Mouse (Mus musculus): ENCODE measurements around the gene Prom2. TPM values are rescaled to one million over a fixed set of nuclear protein-coding genes. Genes with fewer than 3 reads are reported as not detected.

Gene Prom2
- polyA plus RNA-seq (2016; fragmentation: Nextera tagmentation; extraction: Ambion mirVana), result 0.32 and 0.60 TPM in 2 replicates

DNA sequence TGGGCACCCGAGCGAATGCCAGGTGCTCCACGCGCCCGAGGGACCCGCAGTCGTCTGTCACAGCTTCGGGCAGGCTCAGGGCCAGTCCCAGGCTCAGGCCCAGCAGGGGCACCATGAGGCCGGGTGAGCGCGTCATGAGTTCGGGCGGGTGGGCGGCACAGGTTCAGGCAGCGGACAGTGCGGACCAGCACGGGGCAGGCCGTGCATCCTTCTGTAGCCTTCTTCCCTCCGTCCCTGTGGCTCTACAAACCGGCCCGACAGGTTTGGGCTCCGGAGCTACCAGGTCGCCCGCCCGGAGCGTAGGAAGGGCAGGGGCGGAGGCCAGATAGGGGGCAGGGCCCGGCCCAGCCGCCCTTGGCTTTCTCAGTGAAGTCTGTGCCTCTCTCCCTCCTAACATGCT is at the start of gene Prom2:
Prom2 (minus strand) TSS at position 283 of the 400 bp plus-strand sequence.
- WGBS, result 4% methylated on average over 29 of the region's 29 CpGs
- H3K4me3 ChIP-seq, result 0 out of 2 replicates have a peak within 1 kb of the TSS, but pooled peaks have one; percentile 9

DNA sequence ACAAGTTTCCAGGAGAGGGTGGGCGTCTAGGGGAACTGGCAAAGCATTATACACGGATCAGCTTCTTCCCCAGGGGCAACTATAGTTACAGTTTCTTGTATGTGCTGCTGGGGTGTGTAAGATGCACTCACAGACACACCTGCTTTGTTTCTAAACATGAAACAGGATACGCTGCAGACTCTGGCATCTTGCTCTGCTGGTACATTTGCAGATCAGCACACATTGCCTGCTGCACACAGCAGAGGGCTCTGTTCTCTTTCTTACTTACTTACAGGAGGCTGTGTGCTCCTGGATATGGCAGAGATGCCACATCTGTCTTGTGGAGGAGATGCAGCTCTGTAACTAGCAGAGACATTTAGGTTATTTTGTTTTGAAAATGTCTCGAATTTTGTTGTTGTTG is 49.6 kb upstream of the Prom2 start:
- Histone ChIP-seq H3K9me3 (no peaks in the 10 kb centered on the region), H3K27ac (no peak overlapping the region), H3K27me3 (replicated peaks) (no peaks in the 10 kb centered on the region), H3K4me2 (replicated peaks) (no peak overlapping the region), H3K9ac (no peak overlapping the region), H3K36me3 (peaks cover 45% of the 10 kb centered on the region), H3K4me1 (peaks cover 18% of the 10 kb centered on the region), H3K4me3 (no peak overlapping the region)
- 83% methylated on average over 4 of the region's 4 CpGs for WGBS
- no peak for ATAC-seq (ENCODE audit: low FRiP score, low read depth)

More for the DNA sequence above, at the start of gene Prom2:
- Histone ChIP-seq H3K27ac (no peak within 1 kb of the TSS), H3K4me1 (peaks cover 6% of the 10 kb centered on the region; the same call in 1 of the 2 replicates), H3K9ac (no peak within 1 kb of the TSS), H3K27me3 (replicated peaks) (peaks cover 46% of the 10 kb centered on the region), H3K36me3 (no peaks in the 10 kb centered on the region), H3K9me3 (no peaks in the 10 kb centered on the region), H3K4me2 (replicated peaks) (peak within 1 kb of the TSS; percentile 41)
- no peak; the same call in 1 of the 2 replicates for ATAC-seq (ENCODE audit: low FRiP score, low read depth)

DNA sequence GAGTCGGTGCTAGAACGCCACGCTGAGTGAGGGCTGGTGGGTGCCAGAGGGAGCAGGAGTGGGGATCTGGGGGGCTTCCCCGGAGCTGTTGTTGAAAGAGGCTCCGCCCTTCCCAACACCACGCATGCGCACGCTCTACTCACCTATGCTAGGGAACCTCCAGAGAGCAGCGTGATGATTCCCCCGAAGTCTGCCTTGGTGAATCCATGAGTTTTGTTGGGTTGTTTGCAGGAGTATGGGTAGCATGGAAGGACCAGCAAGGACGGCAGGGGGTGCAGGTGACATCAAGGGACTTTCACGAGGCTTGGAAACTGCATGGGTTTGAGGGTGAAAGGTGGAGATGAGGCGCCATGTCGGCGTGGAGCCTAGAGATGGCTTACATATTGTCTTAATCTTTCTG is 48.9 kb upstream of the Prom2 start:
- Histone ChIP-seq H3K27me3 (replicated peaks) (no peaks in the 10 kb centered on the region), H3K4me3 (no peak overlapping the region)
- 82% methylated on average over 15 of the region's 15 CpGs for WGBS

DNA sequence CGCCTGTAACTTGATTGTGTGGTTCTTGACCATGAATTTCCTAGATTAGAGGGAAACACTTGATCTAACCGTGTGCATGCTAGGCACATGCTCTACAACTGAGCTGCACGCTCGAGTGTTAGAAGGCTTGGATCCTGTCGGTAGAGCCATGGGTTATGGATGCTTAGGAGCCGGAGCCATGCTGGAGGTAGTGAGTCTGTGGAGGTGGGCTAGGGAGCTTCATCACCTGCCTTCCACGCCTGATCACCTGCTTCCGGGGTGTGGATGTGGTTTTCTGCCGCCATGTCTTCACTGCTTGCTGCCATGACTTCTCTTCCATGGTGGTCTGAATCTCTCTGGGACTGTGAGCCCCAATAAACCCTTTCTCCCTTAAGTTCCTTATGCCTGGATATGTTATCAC is 47.6 kb upstream of the Prom2 start:
- Histone ChIP-seq H3K4me2 (replicated peaks) (peak overlapping the region; percentile 78), H3K9me3 (no peaks in the 10 kb centered on the region), H3K4me1 (peaks cover 23% of the 10 kb centered on the region), H3K4me3 (no peak overlapping the region), H3K27ac (no peak overlapping the region), H3K27me3 (replicated peaks) (no peaks in the 10 kb centered on the region), H3K9ac (no peak overlapping the region), H3K36me3 (peaks cover 26% of the 10 kb centered on the region)
- ATAC-seq (ENCODE audit: low FRiP score, low read depth), result no peak
- 92% methylated on average over 9 of the region's 9 CpGs for WGBS

More for the DNA sequence above, 48.9 kb upstream of the Prom2 start:
- H3K4me2 ChIP-seq (replicated peaks), result no peak overlapping the region
- peaks cover 18% of the 10 kb centered on the region for H3K4me1 ChIP-seq
- peaks cover 39% of the 10 kb centered on the region for H3K36me3 ChIP-seq
- H3K27ac ChIP-seq, result no peak overlapping the region
- no peak for ATAC-seq (ENCODE audit: low FRiP score, low read depth)
- H3K9ac ChIP-seq, result no peak overlapping the region
- no peaks in the 10 kb centered on the region for H3K9me3 ChIP-seq

DNA sequence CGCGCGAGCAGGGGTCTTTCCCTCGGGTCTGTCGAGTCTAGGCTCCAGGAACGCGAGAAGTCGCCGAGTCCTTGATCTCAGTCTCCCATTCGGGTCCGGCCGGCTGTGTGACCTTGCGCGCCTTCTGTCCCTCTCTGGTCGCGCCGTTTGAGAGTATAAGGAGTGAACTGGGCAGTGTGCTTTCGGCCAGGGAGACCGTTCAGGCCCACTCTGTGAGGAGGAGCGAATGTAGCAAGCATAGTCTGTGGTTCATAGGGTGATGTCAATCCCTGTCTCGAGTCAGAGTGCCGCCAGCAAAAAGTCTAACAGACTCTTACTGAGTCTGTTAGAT is 46.2 kb upstream of the Prom2 start:
- H3K4me1 ChIP-seq, result peaks cover 26% of the 10 kb centered on the region
- under 1% methylated on average over 22 of the region's 22 CpGs for WGBS
- H3K9ac ChIP-seq, result peak overlapping the region; percentile 76
- no peak for ATAC-seq (ENCODE audit: low FRiP score, low read depth)
- H3K27ac ChIP-seq, result 0 out of 2 replicates have a peak overlapping the region, but pooled peaks have one; percentile 81
- peak overlapping the region; percentile 78 for H3K4me2 ChIP-seq (replicated peaks)
- peak overlapping the region; percentile 82 for H3K4me3 ChIP-seq
- H3K27me3 ChIP-seq (replicated peaks), result no peaks in the 10 kb centered on the region
- H3K9me3 ChIP-seq, result no peaks in the 10 kb centered on the region
- H3K36me3 ChIP-seq, result peaks cover 15% of the 10 kb centered on the region

DNA sequence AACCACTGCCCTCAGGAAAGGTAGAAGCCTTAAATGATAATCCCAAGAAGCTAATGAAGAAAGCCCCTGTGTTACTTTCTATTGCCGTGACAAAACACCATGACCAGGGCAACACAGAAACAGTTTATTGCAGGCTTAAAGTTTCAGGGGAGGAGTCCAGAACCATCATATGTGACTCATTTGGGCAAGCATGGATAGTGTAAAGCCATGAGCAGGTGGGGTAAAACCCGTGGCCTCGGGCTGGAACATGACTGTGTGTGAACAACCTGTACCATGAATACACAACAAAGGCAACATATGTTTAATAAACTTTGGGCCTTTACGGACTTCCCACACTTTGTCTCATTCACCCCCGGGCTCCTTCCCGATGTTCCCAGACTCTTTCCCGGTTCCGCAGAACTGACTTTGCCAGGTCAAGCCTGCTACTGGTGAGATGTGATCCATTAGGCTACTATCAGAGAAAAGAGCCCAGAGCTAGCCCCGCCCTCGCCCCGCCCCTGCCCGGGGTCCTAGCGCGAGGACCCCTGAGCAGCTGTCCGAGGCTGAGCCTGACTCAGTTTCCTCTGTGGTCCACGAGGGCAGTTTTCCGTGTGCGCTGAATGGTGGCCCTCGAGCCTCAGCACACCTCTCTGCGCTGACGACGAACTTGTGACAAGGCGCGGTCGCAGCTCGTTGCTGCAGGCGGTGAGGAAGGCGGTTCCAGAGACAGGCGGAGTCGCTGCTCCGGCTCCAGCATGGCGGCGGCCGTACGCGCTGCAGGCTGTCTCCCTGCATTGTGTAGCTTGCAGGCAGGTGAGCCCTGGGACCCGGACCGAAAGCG is 45.6 kb upstream of the Prom2 start, which contains the start of the genes Zfp661 and Mrps5:
Zfp661 (minus strand) TSS at position 401 of the 820 bp plus-strand sequence.
Mrps5 (plus strand) TSS at position 529 of the 820 bp plus-strand sequence.
- H3K9me3 ChIP-seq, result no peaks in the 10 kb centered on the region
- no peaks in the 10 kb centered on the region for H3K27me3 ChIP-seq (replicated peaks)
- H3K27ac ChIP-seq, result peak within 1 kb of the TSS; percentile 81
- peak within 1 kb of the TSS; percentile 82 for H3K4me3 ChIP-seq
- H3K9ac ChIP-seq, result peak within 1 kb of the TSS; percentile 76
- peak; percentile 86 for ATAC-seq (ENCODE audit: low FRiP score, low read depth)
- peaks cover 26% of the 10 kb centered on the region for H3K4me1 ChIP-seq
- 5% methylated on average over 39 of the region's 39 CpGs for WGBS
- peaks cover 10% of the 10 kb centered on the region for H3K36me3 ChIP-seq
- H3K4me2 ChIP-seq (replicated peaks), result peak within 1 kb of the TSS; percentile 78

DNA sequence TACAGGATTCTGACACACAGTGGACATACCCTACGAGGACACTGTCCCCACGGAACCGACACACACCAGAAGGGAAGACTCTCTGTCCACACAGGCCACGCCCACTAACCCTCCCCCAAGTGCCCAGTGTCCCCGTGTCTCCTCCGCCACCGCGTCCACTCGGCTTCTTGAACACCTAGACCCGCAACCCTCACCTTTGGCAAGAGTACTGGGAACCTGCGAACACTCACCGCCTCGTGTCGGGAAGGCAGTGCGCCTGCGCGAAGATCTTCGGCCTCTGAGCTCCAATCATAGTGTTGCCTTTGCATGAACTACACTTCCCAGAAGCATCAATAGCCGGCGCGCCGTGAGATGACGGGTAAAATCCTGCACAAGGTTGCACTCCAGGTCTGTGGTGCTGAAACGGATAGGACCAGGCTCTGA is 43.2 kb upstream of the Prom2 start:
- ATAC-seq (ENCODE audit: low FRiP score, low read depth), result peak; percentile 80
- H3K4me1 ChIP-seq, result peaks cover 26% of the 10 kb centered on the region
- no peaks in the 10 kb centered on the region for H3K27me3 ChIP-seq (replicated peaks)
- peak overlapping the region; percentile 55 for H3K9ac ChIP-seq
- H3K36me3 ChIP-seq, result no peaks in the 10 kb centered on the region; the same call in 1 of the 2 replicates
- no peak overlapping the region for H3K27ac ChIP-seq
- H3K4me2 ChIP-seq (replicated peaks), result peak overlapping the region; percentile 86
- H3K4me3 ChIP-seq, result peak overlapping the region; percentile 53
- WGBS, result under 1% methylated on average over 24 of the region's 24 CpGs
- H3K9me3 ChIP-seq, result no peaks in the 10 kb centered on the region

DNA sequence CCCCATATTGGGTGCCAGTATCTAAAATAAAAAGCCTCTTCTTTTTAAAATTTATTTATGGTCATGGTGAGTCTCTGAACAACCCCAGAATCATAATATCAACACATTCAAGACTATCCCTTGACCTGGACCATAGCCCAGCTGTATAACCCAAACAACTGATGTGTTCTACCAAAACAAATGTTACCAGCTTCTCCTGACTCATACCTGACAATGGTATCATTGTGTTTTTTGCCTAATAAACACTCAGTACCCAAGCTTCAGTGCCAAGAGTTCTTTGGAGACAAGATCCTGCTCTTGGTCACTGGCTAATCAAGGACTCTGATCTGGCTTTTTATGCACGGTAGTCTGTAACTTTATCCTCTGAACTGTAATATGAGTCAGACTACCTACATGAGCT is 32.1 kb upstream of the Prom2 start:
- Histone ChIP-seq H3K27me3 (replicated peaks) (no peaks in the 10 kb centered on the region), H3K9ac (no peak overlapping the region), H3K4me1 (no peaks in the 10 kb centered on the region), H3K4me3 (no peak overlapping the region), H3K27ac (no peak overlapping the region), H3K4me2 (replicated peaks) (no peak overlapping the region), H3K9me3 (0 out of 2 replicates have a peak, but pooled peaks cover 7% of the 10 kb centered on the region), H3K36me3 (peaks cover 25% of the 10 kb centered on the region)
- ATAC-seq (ENCODE audit: low FRiP score, low read depth), result no peak
- 76% methylated on average over 1 of the region's 1 CpGs for WGBS

DNA sequence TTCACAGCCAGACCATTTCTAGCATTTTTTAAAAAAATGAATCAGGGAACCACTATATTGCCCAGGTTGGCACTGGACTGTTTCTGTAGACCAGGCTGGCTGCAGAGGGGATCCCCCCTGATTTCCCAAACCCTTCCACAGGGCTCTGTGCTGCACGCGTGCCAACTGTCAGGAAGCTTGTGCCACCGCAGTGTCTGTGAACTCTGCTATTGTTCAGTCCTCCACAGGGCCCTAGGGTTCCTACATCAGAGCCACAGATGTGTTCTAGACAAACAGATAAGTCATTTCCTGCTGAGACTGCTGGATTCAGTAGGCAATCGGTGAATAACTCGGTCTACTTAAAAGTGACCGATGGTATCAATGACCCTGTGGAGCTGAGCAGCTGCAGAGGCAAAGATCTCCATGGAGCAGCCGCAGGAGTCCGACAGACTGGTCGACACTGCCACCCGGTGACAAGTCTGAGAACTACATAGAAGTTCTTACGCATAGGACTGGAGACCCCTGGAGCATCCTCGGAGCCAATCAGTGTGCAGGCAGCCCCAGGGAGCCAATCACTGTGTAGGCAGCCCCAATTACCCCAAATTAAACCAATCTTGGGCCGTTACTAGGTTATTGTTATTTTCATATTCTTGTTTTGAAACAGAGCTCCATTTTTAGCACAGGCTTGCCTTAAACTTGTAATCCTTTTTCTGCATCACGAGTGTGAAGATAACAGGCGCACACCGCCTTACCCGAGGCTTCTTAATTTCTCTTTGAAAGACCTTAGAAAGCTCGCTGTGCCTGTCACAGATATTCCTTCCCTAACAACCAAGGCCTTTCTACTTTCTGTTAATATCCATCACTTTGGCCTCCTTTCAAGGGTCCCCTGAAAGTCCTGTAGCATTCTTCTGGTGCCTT is 18.1 kb upstream of the Prom2 start:
- no peak overlapping the region for H3K27ac ChIP-seq

DNA sequence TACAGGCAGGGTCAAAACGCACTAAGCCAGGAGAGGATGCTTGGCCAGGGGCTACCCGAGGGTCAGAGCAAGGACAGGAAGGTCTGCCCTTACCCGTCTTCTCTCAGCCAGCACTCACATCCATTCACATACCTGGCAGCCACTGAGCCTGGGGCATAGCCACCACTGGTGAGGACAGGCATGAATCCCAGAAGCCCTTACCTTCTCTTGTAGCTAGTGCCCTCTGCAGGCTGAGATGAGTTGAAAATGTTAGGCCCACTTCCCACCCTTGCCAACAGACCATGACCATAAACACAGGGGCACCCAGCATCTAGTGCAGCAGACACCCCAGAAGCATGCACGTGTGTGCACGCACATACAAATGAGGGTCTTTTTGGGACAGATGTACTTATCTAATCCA is 9.8 kb upstream of the Prom2 start:
- 56% methylated on average over 5 of the region's 5 CpGs for WGBS
- no peak overlapping the region for H3K9ac ChIP-seq
- H3K27me3 ChIP-seq (replicated peaks), result no peaks in the 10 kb centered on the region
- H3K27ac ChIP-seq, result no peak overlapping the region
- H3K4me2 ChIP-seq (replicated peaks), result no peak overlapping the region
- no peaks in the 10 kb centered on the region for H3K36me3 ChIP-seq
- H3K4me1 ChIP-seq, result no peaks in the 10 kb centered on the region
- H3K9me3 ChIP-seq, result no peaks in the 10 kb centered on the region
- no peak overlapping the region for H3K4me3 ChIP-seq
- no peak for ATAC-seq (ENCODE audit: low FRiP score, low read depth)

More for the DNA sequence above, 18.1 kb upstream of the Prom2 start:
- H3K9ac ChIP-seq, result no peak overlapping the region; the same call in 1 of the 2 replicates
- H3K27me3 ChIP-seq (replicated peaks), result no peaks in the 10 kb centered on the region
- no peaks in the 10 kb centered on the region for H3K9me3 ChIP-seq
- H3K4me3 ChIP-seq, result peak overlapping the region; percentile 19; the same call in 1 of the 2 replicates
- H3K4me1 ChIP-seq, result no peaks in the 10 kb centered on the region
- WGBS, result 11% methylated on average over 18 of the region's 18 CpGs
- H3K4me2 ChIP-seq (replicated peaks), result peak overlapping the region; percentile 51
- peak; percentile 100 for ATAC-seq (ENCODE audit: low FRiP score, low read depth)
- no peaks in the 10 kb centered on the region for H3K36me3 ChIP-seq

DNA sequence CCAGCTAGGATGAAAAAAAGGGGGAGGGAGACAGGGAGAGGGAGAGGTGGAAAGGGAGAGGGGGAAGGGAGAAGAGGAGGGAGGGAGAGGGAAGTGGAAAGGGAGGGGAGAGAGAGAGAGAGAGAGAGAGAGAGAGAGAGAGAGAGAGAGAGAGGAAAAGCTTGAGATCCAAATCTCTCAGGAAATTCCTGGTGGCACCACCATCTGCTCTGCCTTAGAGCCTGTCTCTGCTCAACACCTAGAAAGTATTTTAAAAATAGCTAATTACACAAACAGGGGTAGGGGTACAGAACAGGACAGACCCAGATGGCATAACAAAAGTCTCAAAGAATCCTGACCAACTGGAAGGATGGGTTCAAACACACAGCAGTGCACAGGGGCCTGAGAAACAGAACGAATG is 9.2 kb upstream of the Prom2 start:
- Histone ChIP-seq H3K4me3 (no peak overlapping the region), H3K4me1 (no peaks in the 10 kb centered on the region), H3K4me2 (replicated peaks) (no peak overlapping the region), H3K27me3 (replicated peaks) (no peaks in the 10 kb centered on the region), H3K9me3 (no peaks in the 10 kb centered on the region), H3K27ac (no peak overlapping the region), H3K9ac (no peak overlapping the region), H3K36me3 (no peaks in the 10 kb centered on the region)
- no peak for ATAC-seq (ENCODE audit: low FRiP score, low read depth)
- WGBS, result 90% methylated on average over 1 of the region's 1 CpGs

DNA sequence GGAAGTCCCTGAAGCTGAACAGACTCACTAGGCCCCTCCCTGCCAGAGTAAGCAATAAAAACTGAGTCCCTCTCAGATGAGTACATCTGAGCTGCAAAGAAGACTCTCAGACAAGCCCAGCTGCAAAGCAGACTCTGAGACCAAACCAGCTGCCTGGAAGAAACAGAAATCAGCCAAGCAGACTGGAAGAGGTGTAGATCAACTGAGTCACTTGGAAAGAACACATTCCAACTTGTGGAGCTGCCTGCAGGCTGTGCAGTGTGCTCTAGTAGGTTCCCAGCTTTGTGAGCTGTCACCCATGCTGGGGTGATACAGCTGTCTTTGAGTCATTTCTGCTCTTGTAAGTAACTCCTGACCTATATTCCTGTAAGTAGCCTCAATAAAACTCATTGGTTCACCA is 8.4 kb upstream of the Prom2 start:
- Histone ChIP-seq H3K27me3 (replicated peaks) (no peaks in the 10 kb centered on the region), H3K4me2 (replicated peaks) (no peak overlapping the region), H3K9ac (no peak overlapping the region), H3K27ac (no peak overlapping the region), H3K4me1 (no peaks in the 10 kb centered on the region), H3K36me3 (no peaks in the 10 kb centered on the region), H3K9me3 (no peaks in the 10 kb centered on the region), H3K4me3 (no peak overlapping the region)
- no peak for ATAC-seq (ENCODE audit: low FRiP score, low read depth)

Measured in neural tube, embryonic 12.5 days (tissue).